Mouse (Mus musculus) bone marrow macrophage, adult 2 months (primary cell): ENCODE measurements around the gene Mmp15.

Experiments used
- CTCF ChIP-seq: IDR thresholded peaks from 2 replicates; pipeline ENCODE4 v1.5.1; 2012; ENCODE audit warnings: low read depth, mild to moderate bottlenecking, low read length, moderate library complexity
- POLR2A ChIP-seq: IDR thresholded peaks from 2 replicates; pipeline ENCODE4 v1.6.1; 2012; ENCODE audit warnings: mild to moderate bottlenecking, low read depth, low read length, borderline replicate concordance

DNA sequence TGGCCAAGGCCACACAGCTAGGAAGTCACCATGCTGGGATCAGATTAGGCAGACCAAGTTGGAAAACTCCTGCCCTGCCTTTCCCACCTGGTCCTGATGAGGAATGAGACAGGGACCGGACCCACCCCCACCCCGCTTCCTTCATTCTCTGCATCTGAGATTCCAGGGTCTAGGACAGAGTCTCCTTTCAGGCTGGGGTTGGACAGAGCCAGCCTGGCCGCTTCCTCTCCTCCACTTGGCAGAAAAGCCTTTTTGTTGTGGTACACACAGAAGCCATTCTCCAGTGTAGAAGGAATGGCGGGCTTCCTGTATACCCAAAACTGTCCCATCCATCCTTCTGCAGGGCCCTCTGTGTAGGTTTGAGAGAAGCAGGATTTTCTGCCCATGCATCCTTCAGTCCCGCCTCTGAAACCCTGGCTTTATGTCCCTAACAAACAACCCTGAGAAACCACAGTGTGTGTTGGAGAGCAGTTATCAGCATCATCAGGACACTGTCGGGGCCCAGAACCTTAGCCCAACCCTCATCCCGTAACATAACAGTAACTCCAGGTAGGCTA lies 23.4 kb downstream of the Mmp15 start:
- TF ChIP-seq CTCF (no peak), POLR2A (no peak)
